Comparison of ENCODE assay signal across 28 mouse cellular contexts in the genomic region with DNA sequence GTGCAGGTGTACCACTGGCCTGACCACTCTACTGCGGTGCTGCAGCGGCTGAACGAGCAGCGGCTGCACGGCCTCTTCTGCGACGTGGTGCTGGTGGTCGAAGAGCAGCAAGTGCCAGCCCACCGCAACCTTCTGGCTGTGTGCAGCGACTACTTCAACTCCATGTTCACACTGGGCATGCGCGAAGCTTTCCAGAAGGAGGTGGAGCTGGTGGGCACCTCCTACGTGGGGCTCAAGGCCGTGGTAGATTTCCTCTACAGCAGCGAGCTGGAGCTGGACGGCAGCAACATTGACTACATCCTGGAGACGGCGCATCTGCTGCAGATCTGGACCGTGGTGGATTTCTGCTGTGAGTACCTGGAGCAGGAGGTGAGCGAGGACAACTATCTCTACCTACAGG. TPM values are rescaled to one million over a fixed set of nuclear protein-coding genes. Genes with fewer than 3 reads are reported as not detected.
DNase-seq lines count a peak whose midpoint lies in the region; ATAC-seq and TF ChIP-seq lines count a peak whose summit lies in the region.
"Had no signal": no experiment of that assay in that cellular context is flagged by ENCODE, and none has a peak within 500 bp of the region (broad histone marks: within the 10 kb centered on the region; RNA-seq: fewer than 3 reads in every experiment).

No protein-coding gene starts in this region.

- in situ Hi-C loops in ES-E14 (cut with MboI; ENCODE audit: low sequenced_read_pairs in 2 of 2, unreplicated experiment in 2 of 2), result no loop called here

- H3K27ac ChIP-seq in ES-E14 (ENCODE audit: insufficient read depth, low read depth, low read length, poor library complexity, severe bottlenecking), result no peak overlapping the region
- no peak overlapping the region for H3K27ac ChIP-seq in hindbrain, embryonic 12.5 days
- no peak overlapping the region for H3K27ac ChIP-seq in stomach, postnatal 0 days (replicated peaks)
- H3K27ac ChIP-seq: embryonic facial prominence, embryonic 10.5 days; embryonic facial prominence, embryonic 13.5 days; forebrain, embryonic 12.5 days; forebrain, embryonic 15.5 days; hindbrain, embryonic 13.5 days; intestine, embryonic 15.5 days had no signal

- intact Hi-C loops in left cerebral cortex, postnatal 36 days (cut with DNase I), result no loop called here

- peak; percentile 35 for DNase-seq in adrenal gland, postnatal 14 days
- DNase-seq in adrenal gland, adult (ENCODE audit: inconsistent age in 2 of 2, low spot score in 1 of 2), result no peak
- peak; percentile 56 for DNase-seq in ES-E14 (ENCODE audit: low read depth, low spot score)
- DNase-seq in ZHBTc4 (ENCODE audit: low read depth, low spot score), result peak; percentile 87
- DNase-seq in left cerebral cortex, postnatal 36 days (ENCODE audit: low spot score in 2 of 2), result no peak
- no peak for DNase-seq in stomach, postnatal 0 days (ENCODE audit: low spot score)
- DNase-seq: adrenal gland, adult 2 months; adrenal gland, postnatal 25 days; cerebellum, adult 18-20 months; cerebellum, adult 9-10 months; cerebellum, postnatal 14 days; gastrocnemius, postnatal 10 days; gastrocnemius, postnatal 36 days; kidney, adult 18-20 months had no signal

- peak overlapping the region; percentile 63 for H3K4me3 ChIP-seq in E14TG2a.4 (replicated peaks; ENCODE audit: low read length)
- peak overlapping the region in 1 of 2 experiments; percentile 36; a peak in 1 of 4 replicates for H3K4me3 ChIP-seq in ES-E14 (ENCODE audit: insufficient read depth in 1 of 2, low read depth in 1 of 2, low read length in 2 of 2, poor library complexity in 1 of 2, severe bottlenecking in 1 of 2)
- no peak overlapping the region for H3K4me3 ChIP-seq in hindbrain, embryonic 12.5 days
- no peak overlapping the region for H3K4me3 ChIP-seq in stomach, postnatal 0 days (ENCODE audit: low read depth, low read length)
- H3K4me3 ChIP-seq: embryonic facial prominence, embryonic 10.5 days; embryonic facial prominence, embryonic 13.5 days; erythroblast, embryonic 14.5 days; forebrain, embryonic 12.5 days; forebrain, embryonic 15.5 days; hindbrain, embryonic 13.5 days; intestine, embryonic 15.5 days had no signal

- H3K4me2 ChIP-seq in hindbrain, embryonic 12.5 days (replicated peaks), result no peak overlapping the region
- no peak overlapping the region for H3K4me2 ChIP-seq in stomach, postnatal 0 days (replicated peaks; ENCODE audit: low read depth)
- H3K4me2 ChIP-seq: embryonic facial prominence, embryonic 13.5 days; forebrain, embryonic 12.5 days; forebrain, embryonic 15.5 days; heart, embryonic 11.5 days; hindbrain, embryonic 13.5 days; intestine, embryonic 15.5 days had no signal

- no peak for ATAC-seq in hindbrain, embryonic 12.5 days (ENCODE audit: low FRiP score)
- ATAC-seq in stomach, postnatal 0 days (ENCODE audit: low FRiP score, low TSS enrichment), result no peak
- ATAC-seq: forebrain, embryonic 15.5 days; hindbrain, embryonic 16.5 days; intestine, embryonic 15.5 days; Patski had no signal

- peaks cover 69% of the 10 kb centered on the region for H3K27me3 ChIP-seq in E14TG2a.4 (ENCODE audit: insufficient read depth, low read length)
- no peaks in the 10 kb centered on the region for H3K27me3 ChIP-seq in hindbrain, embryonic 12.5 days
- no peaks in the 10 kb centered on the region for H3K27me3 ChIP-seq in stomach, postnatal 0 days (ENCODE audit: control insufficient read depth, insufficient read depth, low read length)
- H3K27me3 ChIP-seq: embryonic facial prominence, embryonic 13.5 days; forebrain, embryonic 12.5 days; forebrain, embryonic 15.5 days; hindbrain, embryonic 13.5 days; intestine, embryonic 15.5 days; Patski had no signal

- peaks cover 19% of the 10 kb centered on the region for H3K4me1 ChIP-seq in E14TG2a.4 (replicated peaks; ENCODE audit: low read depth, low read length)
- H3K4me1 ChIP-seq in ES-E14 (ENCODE audit: control insufficient read depth in 2 of 2, insufficient read depth in 2 of 2, low read length in 2 of 2, poor library complexity in 1 of 2), result peaks cover 2 to 6% of the 10 kb centered on the region in 2 experiments; a peak in 1 of 4 replicates
- no peaks in the 10 kb centered on the region for H3K4me1 ChIP-seq in hindbrain, embryonic 12.5 days
- H3K4me1 ChIP-seq in stomach, postnatal 0 days (replicated peaks; ENCODE audit: control insufficient read depth, insufficient read depth), result no peaks in the 10 kb centered on the region
- H3K4me1 ChIP-seq: embryonic facial prominence, embryonic 10.5 days; embryonic facial prominence, embryonic 13.5 days; forebrain, embryonic 12.5 days; forebrain, embryonic 15.5 days; hindbrain, embryonic 13.5 days; intestine, embryonic 15.5 days had no signal

- no peak for TF ChIP-seq CTCF in E14TG2a.4 (conservative IDR thresholded peaks at IDR 0.05; ENCODE audit: low read length)
- TF ChIP-seq CTCF in stomach, postnatal 0 days (IDR thresholded peaks at IDR 0.05; ENCODE audit: low read depth), result no peak

- H3K9me3 ChIP-seq in E14TG2a.4 (ENCODE audit: low read length) (peaks cover 13% of the 10 kb centered on the region), ES-E14 (ENCODE audit: control insufficient read depth, insufficient read depth, low read depth, low read length) (no peaks in the 10 kb centered on the region)
- peaks cover 9% of the 10 kb centered on the region for H3K9me3 ChIP-seq in hindbrain, embryonic 12.5 days (replicated peaks)
- no peaks in the 10 kb centered on the region for H3K9me3 ChIP-seq in stomach, postnatal 0 days (ENCODE audit: control insufficient read depth, low read length)
- H3K9me3 ChIP-seq: intestine, embryonic 15.5 days had no signal

- no peak for TF ChIP-seq EP300 in stomach, postnatal 0 days (optimal IDR thresholded peaks at IDR 0.05)

- WGBS in hindbrain, embryonic 12.5 days, result 81% methylated on average over 20 of the region's 20 CpGs
- WGBS in stomach, postnatal 0 days, result 82% methylated on average over 20 of the region's 20 CpGs

- no peak overlapping the region for H3K9ac ChIP-seq in ES-E14 (ENCODE audit: insufficient read depth, low read depth, low read length, poor library complexity, severe bottlenecking)
- H3K9ac ChIP-seq in hindbrain, embryonic 12.5 days, result no peak overlapping the region
- H3K9ac ChIP-seq in stomach, postnatal 0 days (ENCODE audit: low read length), result no peak overlapping the region
- H3K9ac ChIP-seq: embryonic facial prominence, embryonic 13.5 days; forebrain, embryonic 12.5 days; forebrain, embryonic 15.5 days; hindbrain, embryonic 13.5 days; intestine, embryonic 15.5 days had no signal

- peaks cover 3% of the 10 kb centered on the region; the same call in 1 of the 2 replicates for H3K36me3 ChIP-seq in E14TG2a.4 (ENCODE audit: insufficient read depth, low read length)
- no peaks in the 10 kb centered on the region for H3K36me3 ChIP-seq in ES-E14 (ENCODE audit: control insufficient read depth, insufficient read depth, low read length, poor library complexity, severe bottlenecking)
- H3K36me3 ChIP-seq in hindbrain, embryonic 12.5 days, result peaks cover 33% of the 10 kb centered on the region
- H3K36me3 ChIP-seq in stomach, postnatal 0 days (ENCODE audit: control insufficient read depth, insufficient read depth, low read length), result peaks cover 13% of the 10 kb centered on the region

TF ChIP-seq in ES-E14, 5 proteins besides CTCF, POLR2A, EP300 and RAD21:
- TF ChIP-seq HCFC1 (IDR thresholded peaks at IDR 0.05; ENCODE audit: borderline replicate concordance, insufficient read depth, low read length) (no peak), ZNF384 (IDR thresholded peaks at IDR 0.05; ENCODE audit: low read depth, low read length) (no peak), ZC3H11A (IDR thresholded peaks at IDR 0.05; ENCODE audit: borderline replicate concordance, low read depth, low read length) (no peak), CHD2 (IDR thresholded peaks at IDR 0.05; ENCODE audit: low read depth, low read length) (no peak), MAFK (IDR thresholded peaks at IDR 0.05; ENCODE audit: insufficient read depth, low read depth, low read length) (no peak)

RNA-seq across cellular contexts. Expression of gene Klhl36, which starts 7.5 kb away (rescaled TPM):
- total RNA-seq in adrenal gland, postnatal 14 days (2021), result 6.6 and 10.0 TPM in 2 replicates
- total RNA-seq in ES-E14 (2012; rRNA removed), result 3.2 and 3.6 TPM in 2 replicates
- 12.2 and 12.8 TPM in 2 replicates for polyA plus RNA-seq in hindbrain, embryonic 12.5 days (2016; fragmentation: Nextera tagmentation; extraction: Ambion mirVana)
- 1 to 10 TPM; 6.9 to 7.5 TPM for total RNA-seq in left cerebral cortex, postnatal 36 days (2021)
- 9.0 and 10.0 TPM in 2 replicates for polyA plus RNA-seq in stomach, postnatal 0 days (2015; fragmentation: Nextera tagmentation; extraction: Ambion mirVana)

RNA-seq across cellular contexts. Expression of gene Cotl1, which starts 29.3 kb away (rescaled TPM):
- total RNA-seq in adrenal gland, postnatal 14 days (2021), result 56.9 and 79.0 TPM in 2 replicates
- 40.5 and 73.3 TPM in 2 replicates for total RNA-seq in ES-E14 (2012; rRNA removed)
- 115 and 142 TPM in 2 replicates for polyA plus RNA-seq in hindbrain, embryonic 12.5 days (2016; fragmentation: Nextera tagmentation; extraction: Ambion mirVana)
- 10 to 100 TPM; 56.9 to 57.0 TPM for total RNA-seq in left cerebral cortex, postnatal 36 days (2021)
- 100 and 106 TPM in 2 replicates for polyA plus RNA-seq in stomach, postnatal 0 days (2015; fragmentation: Nextera tagmentation; extraction: Ambion mirVana)

RNA-seq across cellular contexts. Expression of gene Usp10, which starts 40.5 kb away (rescaled TPM):
- total RNA-seq in adrenal gland, postnatal 14 days (2021), result 103 and 109 TPM in 2 replicates
- total RNA-seq in ES-E14 (2012; rRNA removed), result 201 and 211 TPM in 2 replicates
- 137 and 141 TPM in 2 replicates for polyA plus RNA-seq in hindbrain, embryonic 12.5 days (2016; fragmentation: Nextera tagmentation; extraction: Ambion mirVana)
- total RNA-seq in left cerebral cortex, postnatal 36 days (2021), result 10 to 100 TPM; 80.6 to 96.0 TPM
- polyA plus RNA-seq in stomach, postnatal 0 days (2015; fragmentation: Nextera tagmentation; extraction: Ambion mirVana), result 54.5 and 57.2 TPM in 2 replicates

RNA-seq across cellular contexts. Expression of gene Gm20388, which starts 41.0 kb away (rescaled TPM):
- total RNA-seq in adrenal gland, postnatal 14 days (2021), result 4.6 and 17.6 TPM in 2 replicates
- total RNA-seq in ES-E14 (2012; rRNA removed), result 27.0 and 34.8 TPM in 2 replicates
- polyA plus RNA-seq in hindbrain, embryonic 12.5 days (2016; fragmentation: Nextera tagmentation; extraction: Ambion mirVana), result not detected in 2 replicates
- total RNA-seq in left cerebral cortex, postnatal 36 days (2021), result 10 to 100 TPM; 10.3 to 10.6 TPM
- not detected in 2 replicates for polyA plus RNA-seq in stomach, postnatal 0 days (2015; fragmentation: Nextera tagmentation; extraction: Ambion mirVana)
- polyA plus RNA-seq: embryonic facial prominence, embryonic 13.5 days; forebrain, embryonic 12.5 days; forebrain, embryonic 15.5 days; heart, embryonic 14.5 days; heart, postnatal 0 days; intestine, embryonic 15.5 days had no signal

Comparison
In these comparisons a context has a peak if more than half of its experiments do, and no peak if none do; other contexts are left out.
1. DNase-seq: peak in adrenal gland, postnatal 14 days (single experiment), ES-E14 (single experiment) and ZHBTc4 (single experiment); none in adrenal gland, adult (0 of 2), left cerebral cortex, postnatal 36 days (0 of 2) and stomach, postnatal 0 days (single experiment).